Mouse (Mus musculus): ENCODE measurements around the gene Kcnq1. TPM values are rescaled to one million over a fixed set of nuclear protein-coding genes. Genes with fewer than 3 reads are reported as not detected.

Kcnq1 gene
- total and polyA plus RNA-seq, 3 experiments = 0.63 to 0.96 TPM; not detected in 1

DNA sequence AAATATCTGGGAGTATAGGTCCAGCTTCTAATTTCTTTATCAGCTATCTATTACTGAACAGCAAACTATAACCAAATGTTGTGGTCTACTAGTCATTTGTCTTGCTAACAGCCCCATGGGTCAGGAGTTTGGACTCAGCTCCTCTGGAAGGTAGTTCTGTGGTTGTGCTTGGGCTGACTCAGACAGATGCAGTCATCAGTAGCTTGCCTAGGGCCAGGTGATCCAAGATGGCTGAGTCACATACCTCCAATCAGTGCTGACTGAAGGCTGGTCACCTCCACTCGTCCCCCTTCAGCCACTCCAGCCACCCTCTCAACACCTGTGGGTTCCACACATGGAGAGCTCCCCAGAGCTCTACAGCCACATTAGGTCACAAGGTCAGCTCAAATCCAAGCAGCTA lies 250.9 kb downstream of the Kcnq1 start:
- Histone ChIP-seq H3K27ac (ENCODE audit: control insufficient read depth, low read depth, low read length) (no peak overlapping the region), H3K9me3 (replicated peaks; ENCODE audit: insufficient read depth, low read length) (no peaks in the 10 kb centered on the region), H3K9ac (ENCODE audit: control insufficient read depth, low read depth, low read length, poor library complexity, severe bottlenecking) (no peak overlapping the region), H3K27me3 (ENCODE audit: control insufficient read depth in 1 of 2, insufficient read depth in 2 of 2, low read length in 2 of 2) (peaks cover 0 to 3% of the 10 kb centered on the region in 2 experiments; a peak in 2 of 4 replicates), H3K4me1 (ENCODE audit: control insufficient read depth in 1 of 2, insufficient read depth in 2 of 2, low read length in 2 of 2) (no peaks in the 10 kb centered on the region), H3K79me2 (ENCODE audit: control insufficient read depth, insufficient read depth, low read length, poor library complexity) (no peaks in the 10 kb centered on the region), H3K36me3 (ENCODE audit: control insufficient read depth in 1 of 2, insufficient read depth in 2 of 2, low read length in 2 of 2) (no peaks in the 10 kb centered on the region), H3K4me3 (ENCODE audit: control insufficient read depth in 1 of 2, insufficient read depth in 1 of 2, low read depth in 2 of 2, low read length in 2 of 2) (no peak overlapping the region)
- TF ChIP-seq RAD21 (IDR thresholded peaks at IDR 0.05; ENCODE audit: low read depth, low read length) = no peak
- TF ChIP-seq USF1 (IDR thresholded peaks at IDR 0.05; ENCODE audit: low read depth, low read length) = no peak
- TF ChIP-seq CHD2 (IDR thresholded peaks at IDR 0.05; ENCODE audit: low read length) = no peak
- no peak for TF ChIP-seq HCFC1 (IDR thresholded peaks at IDR 0.05; ENCODE audit: low read depth, low read length)
- TF ChIP-seq ZMIZ1 (IDR thresholded peaks at IDR 0.05; ENCODE audit: low read depth, low read length) = no peak
- no peak for DNase-seq (ENCODE audit: low read depth, low spot score)

DNA sequence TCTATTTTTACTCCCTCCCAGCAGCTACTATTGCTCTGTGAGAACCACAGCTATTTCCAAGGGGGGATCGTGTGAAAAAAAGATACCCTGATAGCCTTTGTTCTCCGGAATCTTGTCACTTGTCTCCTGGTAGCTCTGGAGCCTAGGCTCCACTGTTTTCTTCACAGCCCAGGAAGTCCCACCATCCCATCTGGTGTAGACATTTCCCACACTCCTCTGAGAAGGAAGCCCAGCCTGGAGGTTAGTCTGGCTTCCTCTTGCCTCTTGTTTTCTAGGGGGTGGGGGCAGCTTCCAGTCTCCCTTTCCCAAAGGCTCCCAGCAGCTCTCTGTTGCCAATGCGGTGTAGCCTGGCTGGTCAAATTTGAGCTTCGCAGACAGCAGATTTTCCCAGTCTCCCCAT lies 251.7 kb downstream of the Kcnq1 start:
- Histone ChIP-seq H3K9me3 (replicated peaks; ENCODE audit: insufficient read depth, low read length) (no peaks in the 10 kb centered on the region), H3K27ac (ENCODE audit: control insufficient read depth, low read depth, low read length) (no peak overlapping the region), H3K4me3 (ENCODE audit: control insufficient read depth in 1 of 2, insufficient read depth in 1 of 2, low read depth in 2 of 2, low read length in 2 of 2) (no peak overlapping the region), H3K27me3 (ENCODE audit: control insufficient read depth in 1 of 2, insufficient read depth in 2 of 2, low read length in 2 of 2) (peaks cover 0 to 3% of the 10 kb centered on the region in 2 experiments; a peak in 2 of 4 replicates), H3K79me2 (ENCODE audit: control insufficient read depth, insufficient read depth, low read length, poor library complexity) (no peaks in the 10 kb centered on the region), H3K9ac (ENCODE audit: control insufficient read depth, low read depth, low read length, poor library complexity, severe bottlenecking) (no peak overlapping the region), H3K36me3 (ENCODE audit: control insufficient read depth in 1 of 2, insufficient read depth in 2 of 2, low read length in 2 of 2) (no peaks in the 10 kb centered on the region), H3K4me1 (ENCODE audit: control insufficient read depth in 1 of 2, insufficient read depth in 2 of 2, low read length in 2 of 2) (no peaks in the 10 kb centered on the region)
- TF ChIP-seq MEF2A (IDR thresholded peaks at IDR 0.05; ENCODE audit: extremely low read depth, insufficient replicate concordance, low read depth, low read length, poor library complexity, severe bottlenecking) (no peak), ELF1 (IDR thresholded peaks at IDR 0.05; ENCODE audit: low read depth, low read length) (no peak), BHLHE40 (IDR thresholded peaks at IDR 0.05; ENCODE audit: borderline replicate concordance, low read depth, low read length) (no peak), USF1 (IDR thresholded peaks at IDR 0.05; ENCODE audit: low read depth, low read length) (no peak), ZKSCAN1 (IDR thresholded peaks at IDR 0.05; ENCODE audit: low read depth, low read length) (no peak), MAX (IDR thresholded peaks at IDR 0.05; ENCODE audit: low read length) (no peak), RAD21 (IDR thresholded peaks at IDR 0.05; ENCODE audit: low read depth, low read length) (no peak), KAT2A (conservative IDR thresholded peaks at IDR 0.05; ENCODE audit: low read depth, low read length) (no peak), HCFC1 (IDR thresholded peaks at IDR 0.05; ENCODE audit: low read depth, low read length) (no peak), CTCF (IDR thresholded peaks at IDR 0.05 in 2 of 3, conservative IDR thresholded peaks at IDR 0.05 in 1 of 3; ENCODE audit: control insufficient read depth in 1 of 3, insufficient read depth in 1 of 3, low read depth in 2 of 3, low read length in 3 of 3, poor library complexity in 1 of 3, severe bottlenecking in 1 of 3) (no peak), ZMIZ1 (IDR thresholded peaks at IDR 0.05; ENCODE audit: low read depth, low read length) (no peak), UBTF (IDR thresholded peaks at IDR 0.05; ENCODE audit: borderline replicate concordance, insufficient read depth, low read depth, low read length) (no peak), SIN3A (IDR thresholded peaks at IDR 0.05; ENCODE audit: low read length) (no peak), MXI1 (IDR thresholded peaks at IDR 0.05; ENCODE audit: low read depth, low read length) (no peak), CHD1 (IDR thresholded peaks at IDR 0.05; ENCODE audit: low read depth, low read length) (no peak), ZC3H11A (IDR thresholded peaks at IDR 0.05; ENCODE audit: low read depth, low read length) (no peak), POLR2AphosphoS2 (IDR thresholded peaks at IDR 0.05; ENCODE audit: low read length) (no peak), TAL1 (IDR thresholded peaks at IDR 0.05; ENCODE audit: low read length) (no peak), ZNF384 (IDR thresholded peaks at IDR 0.05; ENCODE audit: low read depth, low read length) (no peak), EP300 (IDR thresholded peaks at IDR 0.05; ENCODE audit: low read depth in 1 of 2, low read length in 2 of 2) (no peak)
- no peak for DNase-seq (ENCODE audit: low read depth, low spot score)

Measured in MEL (cell line).